Mouse (Mus musculus) CH12.LX (cell line): ENCODE measurements around the gene Insl5. TPM values are rescaled to one million over a fixed set of nuclear protein-coding genes. Genes with fewer than 3 reads are reported as not detected.

Experiments used
- DNase-seq: peaks from one replicate; pipeline ENCODE4 v3.0.0-alpha.2; 2013; ENCODE audit errors: extremely low read depth
- H3K27ac ChIP-seq: 2 replicates; pipeline ENCODE4 v1.5.1; 2012; ENCODE audit warnings: low read depth, mild to moderate bottlenecking, control low read depth, moderate library complexity; ENCODE audit not compliant: insufficient read depth
- H3K27me3 ChIP-seq: replicated peaks from 2 replicates; pipeline ENCODE3; 2012; ENCODE audit warnings: inconsistent platforms
- H3K36me3 ChIP-seq, 2 experiments: replicated peaks in 1 of 2; 2 replicates each; pipeline versions ENCODE3 to v1.6.1; 2012; ENCODE audit warnings: inconsistent platforms in 1 of 2, low read length in 1 of 2, mild to moderate bottlenecking in 1 of 2, mixed read lengths in 1 of 2, moderate library complexity in 1 of 2; ENCODE audit not compliant: control insufficient read depth in 1 of 2, insufficient read depth in 1 of 2
- H3K4me1 ChIP-seq, 2 experiments: 2 replicates each; pipeline ENCODE4 v1.6.1; 2012; ENCODE audit warnings: inconsistent platforms in 1 of 2, moderate library complexity in 1 of 2; ENCODE audit not compliant: insufficient read depth in 2 of 2, control insufficient read depth in 1 of 2
- H3K4me2 ChIP-seq: 2 replicates; pipeline ENCODE4 v1.6.1; 2012; ENCODE audit warnings: low read depth, mild to moderate bottlenecking, control low read depth; ENCODE audit not compliant: poor library complexity, insufficient read depth, severe bottlenecking
- H3K4me3 ChIP-seq, 3 experiments: fragments of 150-350 bp in 1 of 3; sonication (generic) in 1 of 3; replicated peaks in 1 of 3; 2 replicates each; pipeline versions ENCODE3 to v1.5.1; 2011 to 2012; ENCODE audit warnings: low read depth in 2 of 3, low read length in 2 of 3, mild to moderate bottlenecking in 2 of 3, moderate library complexity in 2 of 3, control low read depth in 1 of 3, improper control_type of control experiment in 1 of 3, inconsistent platforms in 1 of 3, mixed read lengths in 1 of 3; ENCODE audit not compliant: poor library complexity in 1 of 3
- H3K79me2 ChIP-seq: replicated peaks from 2 replicates; pipeline ENCODE4 v1.6.1; 2012; ENCODE audit warnings: mild to moderate bottlenecking, moderate library complexity; ENCODE audit not compliant: control insufficient read depth, poor library complexity, insufficient read depth, severe bottlenecking; ENCODE audit errors: extremely low read depth
- H3K9ac ChIP-seq: 2 replicates; pipeline ENCODE4 v1.6.1; 2012; ENCODE audit warnings: low read depth, mild to moderate bottlenecking, control low read depth, moderate library complexity; ENCODE audit not compliant: insufficient read depth
- H3K9me3 ChIP-seq: replicated peaks from 2 replicates; pipeline ENCODE3; 2012; ENCODE audit warnings: low read length, inconsistent platforms, mixed read lengths
- BHLHE40 ChIP-seq: IDR thresholded peaks from 2 replicates; pipeline ENCODE4 v1.6.1; 2011; ENCODE audit warnings: mild to moderate bottlenecking, low read depth, low read length, improper control_type of control experiment
- CHD1 ChIP-seq: IDR thresholded peaks from 2 replicates; pipeline ENCODE4 v1.6.1; 2012; ENCODE audit warnings: low read depth, low read length, improper control_type of control experiment, inconsistent platforms
- E2F4 ChIP-seq: IDR thresholded peaks from 2 replicates; pipeline ENCODE4 v1.6.1; 2011; ENCODE audit warnings: low read depth, low read length, improper control_type of control experiment; ENCODE audit not compliant: insufficient replicate concordance
- EP300 ChIP-seq: IDR thresholded peaks from 2 replicates; pipeline ENCODE4 v1.6.1; 2011; ENCODE audit warnings: low read length, improper control_type of control experiment
- GABPA ChIP-seq: IDR thresholded peaks from 2 replicates; pipeline ENCODE4 v1.6.1; 2012; ENCODE audit warnings: low read depth, low read length, improper control_type of control experiment, inconsistent platforms; ENCODE audit not compliant: insufficient replicate concordance
- HCFC1 ChIP-seq: IDR thresholded peaks from 2 replicates; pipeline ENCODE4 v1.6.1; 2012; ENCODE audit warnings: low read depth, mild to moderate bottlenecking, inconsistent platforms, low read length, improper control_type of control experiment
- IRF4 ChIP-seq: IDR thresholded peaks from 2 replicates; pipeline ENCODE4 v1.6.1; 2014; ENCODE audit warnings: low read depth, mild to moderate bottlenecking, inconsistent platforms, low read length, improper control_type of control experiment
- MAFK ChIP-seq: IDR thresholded peaks from 2 replicates; pipeline ENCODE4 v1.6.1; 2011; ENCODE audit warnings: low read length, improper control_type of control experiment; ENCODE audit not compliant: insufficient replicate concordance
- MAX ChIP-seq: IDR thresholded peaks from 2 replicates; pipeline ENCODE4 v1.6.1; 2011; ENCODE audit warnings: low read length, improper control_type of control experiment
- MEF2A ChIP-seq: IDR thresholded peaks from 2 replicates; pipeline ENCODE4 v1.6.1; 2014; ENCODE audit warnings: low read depth, mild to moderate bottlenecking, inconsistent platforms, low read length, improper control_type of control experiment, borderline replicate concordance
- PAX5 ChIP-seq: IDR thresholded peaks from 2 replicates; pipeline ENCODE4 v1.6.1; 2012; ENCODE audit warnings: low read length, inconsistent platforms, mixed read lengths
- POLR2AphosphoS2 ChIP-seq: IDR thresholded peaks from 2 replicates; pipeline ENCODE4 v1.6.1; 2011; ENCODE audit warnings: low read depth, low read length, improper control_type of control experiment
- RAD21 ChIP-seq: IDR thresholded peaks from 2 replicates; pipeline ENCODE4 v1.6.1; 2011; ENCODE audit warnings: low read depth, mild to moderate bottlenecking, low read length, improper control_type of control experiment, moderate library complexity
- RCOR1 ChIP-seq: conservative IDR thresholded peaks from 2 replicates; pipeline ENCODE4 v1.6.1; 2012; ENCODE audit warnings: low read depth, mild to moderate bottlenecking, inconsistent platforms, low read length, improper control_type of control experiment
- TCF12 ChIP-seq: IDR thresholded peaks from 2 replicates; pipeline ENCODE4 v1.6.1; 2014; ENCODE audit warnings: low read depth, mild to moderate bottlenecking, inconsistent platforms, low read length, improper control_type of control experiment
- USF1 ChIP-seq: IDR thresholded peaks from 2 replicates; pipeline ENCODE4 v1.6.1; 2014; ENCODE audit warnings: low read depth, mild to moderate bottlenecking, inconsistent platforms, low read length, improper control_type of control experiment
- USF2 ChIP-seq: conservative IDR thresholded peaks from 2 replicates; pipeline ENCODE4 v1.6.1; 2011; ENCODE audit warnings: low read depth, low read length, improper control_type of control experiment
- ZC3H11A ChIP-seq: IDR thresholded peaks from 2 replicates; pipeline ENCODE4 v1.6.1; 2012; ENCODE audit warnings: low read depth, mild to moderate bottlenecking, inconsistent platforms, low read length, improper control_type of control experiment
- ZNF384 ChIP-seq: IDR thresholded peaks from 2 replicates; pipeline ENCODE4 v1.6.1; 2012; ENCODE audit warnings: low read depth, low read length, improper control_type of control experiment, inconsistent platforms
- dilution Hi-C: fragments of 300-500 bp; cut with MboI; formaldehyde crosslinking; loops from 2 replicates; pipeline ENCODE4 v1.14.3; 2020; ENCODE audit warnings: low sequenced_read_pairs; ENCODE audit not compliant: extremely low pct_unique_long_range_greater_than_20kb, extremely low pct_ligation_motif_present
- in situ Hi-C: fragments of 300-500 bp; cut with MboI; formaldehyde crosslinking; loops from 3 replicates; pipeline ENCODE4 v1.14.3; 2019; ENCODE audit warnings: low sequenced_read_pairs, low pct_ligation_motif_present, low pct_unique_long_range_greater_than_20kb, mixed read lengths
- polyA plus RNA-seq: library from polyadenylated mRNA; unstranded; fragments of >175 nt; gene quantifications from 2 replicates; pipeline ENCODE4 v1.2.1, GENCODE M21; 2012; ENCODE audit warnings: low read depth; ENCODE audit not compliant: insufficient read length
- total RNA-seq, 2 experiments: library from RNA; depleted of rRNA; stranded (reverse); fragments of 300-350 nt in 1 of 2; fragments of >200 nt in 1 of 2; gene quantifications; 2 replicates each; pipeline ENCODE4 v1.2.3; 2012 to 2014

The Insl5 gene
- total and polyA plus RNA-seq, 3 experiments, result not detected

DNA sequence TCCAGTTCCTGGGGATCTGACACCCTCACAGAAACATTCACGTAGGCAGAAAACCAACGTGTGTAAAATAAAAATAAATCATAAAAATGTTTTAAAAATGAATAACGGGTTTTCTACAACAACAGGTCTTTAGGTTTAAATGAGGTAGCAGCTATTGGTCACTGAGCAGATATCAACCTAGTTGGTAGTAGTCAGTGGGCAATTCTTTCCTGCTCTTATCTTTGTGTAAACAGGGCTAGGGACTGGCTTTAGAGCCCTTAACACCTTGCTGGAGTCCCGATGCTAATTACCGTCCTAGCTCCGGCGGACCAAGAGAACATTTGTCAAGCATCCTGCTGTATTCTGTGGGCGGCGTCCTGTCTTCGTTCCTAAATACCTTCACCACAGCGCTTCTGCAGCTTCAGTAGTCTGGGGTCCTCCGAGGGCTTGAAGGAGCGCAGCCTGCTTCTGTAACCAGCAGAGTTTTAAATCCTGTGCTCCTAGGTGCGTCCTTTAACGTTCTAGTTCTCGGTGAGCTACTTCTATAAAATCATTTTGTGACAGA is 48.8 kb downstream of the Insl5 start:
- in situ Hi-C loops, result loop anchor here (25.0 kb wide), 1 partner anchor 359 kb away; no protein-coding TSS in a partner anchor
- Histone ChIP-seq H3K4me1 (peaks cover 3 to 11% of the 10 kb centered on the region in 2 experiments; a peak in 2 of 4 replicates), H3K79me2 (no peaks in the 10 kb centered on the region), H3K9ac (no peak overlapping the region), H3K9me3 (no peaks in the 10 kb centered on the region), H3K4me3 (no peak overlapping the region), H3K27ac (no peak overlapping the region), H3K36me3 (no peaks in the 10 kb centered on the region)
- dilution Hi-C loops, result no loop called here
- DNase-seq, result no peak
- no peak for TF ChIP-seq MAFK
- TF ChIP-seq BHLHE40, result no peak
- no peak for TF ChIP-seq MEF2A
- no peak for TF ChIP-seq ZNF384
- TF ChIP-seq RCOR1, result no peak
- TF ChIP-seq EP300, result no peak
- no peak for TF ChIP-seq PAX5
- TF ChIP-seq TCF12, result no peak
- no peak for TF ChIP-seq RAD21
- no peak for TF ChIP-seq POLR2AphosphoS2
- TF ChIP-seq ZC3H11A, result no peak
- TF ChIP-seq HCFC1, result no peak
- no peak for TF ChIP-seq CHD1
- TF ChIP-seq USF1, result no peak
- no peak for TF ChIP-seq USF2
- no peak for TF ChIP-seq IRF4
- no peak for TF ChIP-seq MAX
- TF ChIP-seq E2F4, result no peak
- no peak for TF ChIP-seq GABPA
- TF ChIP-seq, all 38 proteins: peak for 0
- H3K4me2 ChIP-seq, result no peak overlapping the region
- H3K27me3 ChIP-seq, result no peaks in the 10 kb centered on the region
